Mouse (Mus musculus) myocyte (in vitro differentiated cells): ENCODE measurements at regions not wholly inside any gene's neighbourhood (a gene's known extent, or its start where the extent isn't known, plus 50 kb on each side); places are given as distances from the start of the nearest gene placed in this dataset.

Source experiments
- CEBPB ChIP-seq: IDR thresholded peaks from 2 replicates; pipeline ENCODE4 v1.6.1; 2011; ENCODE audit warnings: mild to moderate bottlenecking, moderate library complexity; ENCODE audit not compliant: poor library complexity, insufficient read depth, severe bottlenecking
- E2F4 ChIP-seq: IDR thresholded peaks from one replicate; pipeline ENCODE4 v1.6.1; 2011; ENCODE audit warnings: mild to moderate bottlenecking, control low read depth, moderate library complexity; ENCODE audit not compliant: insufficient read depth
- MAX ChIP-seq: IDR thresholded peaks from one replicate; pipeline ENCODE4 v1.6.1; 2011; ENCODE audit warnings: low read depth, mild to moderate bottlenecking, control low read depth
- MYOD1 ChIP-seq, 3 experiments: IDR thresholded peaks; one replicate each; pipeline ENCODE4 v1.6.1; 2011; ENCODE audit warnings: control low read depth in 2 of 3, low read depth in 2 of 3, mild to moderate bottlenecking in 2 of 3, moderate library complexity in 1 of 3; ENCODE audit not compliant: insufficient read length in 2 of 3, control insufficient read depth in 1 of 3
- MYOG ChIP-seq, 3 experiments: IDR thresholded peaks; one replicate each; pipeline ENCODE4 v1.6.1; 2011; ENCODE audit warnings: control low read depth in 2 of 3, low read depth in 2 of 3, mild to moderate bottlenecking in 2 of 3; ENCODE audit not compliant: insufficient read length in 2 of 3, control insufficient read depth in 1 of 3, insufficient read depth in 1 of 3
- POLR2A ChIP-seq: IDR thresholded peaks from one replicate; pipeline ENCODE4 v1.6.1; 2011; ENCODE audit warnings: low read depth, mild to moderate bottlenecking, control low read depth, moderate library complexity; ENCODE audit not compliant: insufficient read length
- POLR2AphosphoS2 ChIP-seq: IDR thresholded peaks from one replicate; pipeline ENCODE4 v1.6.1; 2011; ENCODE audit warnings: low read depth, control low read depth; ENCODE audit not compliant: insufficient read length
- REST ChIP-seq: IDR thresholded peaks from one replicate; pipeline ENCODE4 v1.6.1; 2011; ENCODE audit warnings: mild to moderate bottlenecking, control low read depth, moderate library complexity; ENCODE audit not compliant: insufficient read depth, insufficient read length
- SRF ChIP-seq: IDR thresholded peaks from one replicate; pipeline ENCODE4 v1.6.1; 2011; ENCODE audit warnings: low read depth; ENCODE audit not compliant: control insufficient read depth, insufficient read length
- TCF3 ChIP-seq: IDR thresholded peaks from one replicate; pipeline ENCODE4 v1.6.1; 2011; ENCODE audit warnings: low read depth, control low read depth; ENCODE audit not compliant: insufficient read length
- USF1 ChIP-seq: IDR thresholded peaks from one replicate; pipeline ENCODE4 v1.6.1; 2011; ENCODE audit warnings: low read depth, mild to moderate bottlenecking, control low read depth, moderate library complexity

GRCm38 (mm10) chr6:141015055-141015681, 233.9 kb upstream of the Pde3a start:
- TF ChIP-seq POLR2A (no peak), MYOG (IDR thresholded peaks at IDR 0.05; ENCODE audit: control insufficient read depth in 1 of 3, insufficient read depth in 1 of 3, insufficient read length in 2 of 3, low read depth in 2 of 3) (no peak), SRF (no peak), CEBPB (no peak), TCF3 (no peak), E2F4 (no peak), USF1 (no peak), MYOD1 (IDR thresholded peaks at IDR 0.05; ENCODE audit: control insufficient read depth in 1 of 3, insufficient read length in 2 of 3, low read depth in 2 of 3) (no peak), REST (no peak), POLR2AphosphoS2 (no peak), MAX (no peak)
